Mouse (Mus musculus) lung, adult 10 weeks (tissue): ENCODE measurements around the gene Glis1. TPM values are rescaled to one million over a fixed set of nuclear protein-coding genes. Genes with fewer than 3 reads are reported as not detected.

Experiments
- polyA plus RNA-seq: library from polyadenylated mRNA; stranded (reverse); fragments of 350-450 nt; fragmentation: Illumina TruSeq; extraction: RNeasy Lipid Tissue Mini Kit (QIAGEN cat#74804); gene quantifications from one replicate; pipeline ENCODE4 v1.2.3, GENCODE M21; 2014; ENCODE audit warnings: low read depth, low replicate concordance; ENCODE audit not compliant: insufficient read depth

Glis1 gene
- polyA plus RNA-seq: not detected

DNA sequence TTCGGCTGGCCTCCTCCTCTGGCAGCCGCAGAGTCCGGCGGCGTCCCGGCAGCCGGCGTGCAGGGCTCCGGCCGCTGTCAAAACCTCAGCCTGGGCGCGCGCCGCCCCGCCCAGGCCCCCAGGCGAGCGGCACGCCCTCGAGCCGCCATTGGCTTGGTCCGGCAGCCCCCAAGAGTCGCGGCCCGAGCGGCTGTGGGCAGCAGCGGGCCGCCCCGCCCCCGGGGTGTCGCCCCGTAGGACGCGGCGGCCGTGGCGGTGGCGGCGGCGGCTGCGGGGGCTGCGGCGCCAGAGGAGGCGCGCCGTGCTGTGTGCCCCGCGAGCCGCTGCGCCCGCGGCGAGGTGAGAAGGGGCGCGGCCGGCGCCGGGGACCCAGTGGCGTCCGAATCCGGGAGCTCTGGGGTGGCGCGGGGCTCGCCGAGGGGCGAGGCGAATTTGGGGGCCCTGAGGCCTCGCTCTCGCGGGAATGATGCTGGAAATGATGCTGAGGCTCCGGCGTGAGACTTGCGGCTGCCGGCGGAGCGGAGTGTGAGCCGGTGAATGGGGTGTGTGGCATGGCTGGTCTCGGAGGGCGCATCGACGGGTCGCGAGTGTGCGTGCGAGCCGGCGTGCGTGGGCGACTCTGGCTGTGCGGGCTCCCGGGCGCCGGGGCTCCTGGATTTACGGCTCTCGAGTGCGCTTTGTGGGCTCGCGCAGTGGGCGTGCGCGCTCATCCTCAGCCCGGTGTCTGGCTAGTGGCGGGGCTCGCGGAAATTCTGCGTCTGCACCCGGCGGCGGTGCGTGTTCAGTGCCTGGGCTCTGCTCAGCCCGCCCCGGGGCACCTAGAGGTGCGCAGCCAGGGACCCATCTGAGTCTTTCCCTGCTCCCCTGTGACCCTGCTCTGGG, at the start of gene Glis1:
Glis1 (plus strand) TSS at position 236 of the 882 bp plus-strand sequence.

DNA sequence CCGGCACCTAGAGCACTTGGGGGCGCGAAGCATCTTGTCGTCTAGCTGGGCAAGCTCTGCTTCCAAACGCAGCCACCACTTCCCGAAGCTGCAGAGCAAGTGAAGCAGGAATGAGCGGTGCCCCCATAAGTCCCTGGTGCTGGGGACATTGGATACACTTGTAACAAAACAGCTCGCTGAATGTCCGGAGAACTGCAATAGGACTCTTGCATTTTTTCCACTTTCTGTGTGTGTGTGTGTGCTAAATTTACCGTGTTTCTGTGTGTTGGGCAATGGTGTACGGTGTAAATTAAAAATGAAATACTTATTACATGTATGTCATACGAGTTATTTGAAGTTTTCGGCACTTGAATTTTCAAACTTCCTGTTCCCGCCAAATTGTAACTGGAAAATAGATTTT, 249.7 kb downstream of the Glis1 start, which contains the start of gene Dmrtb1:
Dmrtb1 (minus strand) TSS at position 101 of the 400 bp plus-strand sequence.

Other genes with a start within 250 kb of the Glis1 start
- gene Ldlrad1, start 225.4 kb upstream of the Glis1 start, polyA plus RNA-seq: 10.0 TPM
- gene Lrrc42, start 181.1 kb upstream of the Glis1 start, polyA plus RNA-seq: 17.8 TPM
- 35.7 TPM for gene Hspb11, start 181.0 kb upstream of the Glis1 start, polyA plus RNA-seq
- gene Dio1, start 127.4 kb upstream of the Glis1 start, polyA plus RNA-seq: 0.45 TPM
- gene Yipf1, start 120.2 kb upstream of the Glis1 start, polyA plus RNA-seq: 49.5 TPM
- 2.3 TPM for gene Ndc1, start 66.8 kb upstream of the Glis1 start, polyA plus RNA-seq
- gene Dmrtb1, start 249.6 kb downstream of the Glis1 start, polyA plus RNA-seq: not detected